Mouse (Mus musculus): Measurements from ENCODE around the gene Obscn.

GRCm38 (mm10) chr11:59161398-59161797 is 25.2 kb upstream of the Obscn start:
- no peak for TF ChIP-seq EP300 (optimal IDR thresholded peaks at IDR 0.05)
- peak; percentile 47 for TF ChIP-seq CTCF (IDR thresholded peaks at IDR 0.05; ENCODE audit: low read depth)
